Mouse (Mus musculus): ENCODE results near the gene Cdc42bpg.

GRCm38 (mm10) chr19:6292262-6292661 is 14.0 kb upstream of the Cdc42bpg start:
- TF ChIP-seq ZC3H11A (IDR thresholded peaks at IDR 0.05; ENCODE audit: low read depth, low read length) (no peak), NELFE (IDR thresholded peaks at IDR 0.05; ENCODE audit: low read depth, low read length) (no peak), SIN3A (IDR thresholded peaks at IDR 0.05; ENCODE audit: low read length) (no peak), GATA1 (IDR thresholded peaks at IDR 0.05; ENCODE audit: low read depth, low read length) (no peak), MEF2A (IDR thresholded peaks at IDR 0.05; ENCODE audit: extremely low read depth, insufficient replicate concordance, low read depth, low read length, poor library complexity, severe bottlenecking) (no peak), E2F4 (IDR thresholded peaks at IDR 0.05; ENCODE audit: borderline replicate concordance, low read depth, low read length) (no peak), ELF1 (IDR thresholded peaks at IDR 0.05; ENCODE audit: low read depth, low read length) (no peak), EP300 (IDR thresholded peaks at IDR 0.05; ENCODE audit: low read depth in 1 of 2, low read length in 2 of 2) (no peak)

Measured in MEL (cell line).